Mouse (Mus musculus) liver, embryonic 11.5 days (tissue): ENCODE data around the gene Rsrc1. TPM values are rescaled to one million over a fixed set of nuclear protein-coding genes. Genes with fewer than 3 reads are reported as not detected.

Experiments used
- ATAC-seq: fragments of 200-750 bp; cut with Nextera tagmentation; replicated peaks from 2 replicates; pipeline ENCODE4 v1.8.0; 2017; ENCODE audit warnings: moderate number of reproducible peaks, mild to moderate bottlenecking, moderate TSS enrichment, moderate library complexity; ENCODE audit not compliant: low FRiP score
- DNase-seq: peaks from one replicate; pipeline ENCODE4 v3.0.0-alpha.2; 2017; ENCODE audit warnings: low spot score
- H3K27ac ChIP-seq: fragments of 300-500 bp; sonication (generic); 2 replicates; pipeline ENCODE4 v1.5.1; 2014; ENCODE audit warnings: mild to moderate bottlenecking, low read depth, low read length, control low read depth
- H3K27me3 ChIP-seq: fragments of 300-500 bp; sonication (generic); replicated peaks from 2 replicates; pipeline ENCODE4 v1.6.1; 2014; ENCODE audit warnings: low read length, mixed read lengths; ENCODE audit not compliant: control insufficient read depth, insufficient read depth
- H3K36me3 ChIP-seq: fragments of 300-500 bp; sonication (generic); 2 replicates; pipeline ENCODE4 v1.6.1; 2014; ENCODE audit warnings: mild to moderate bottlenecking, low read length, moderate library complexity, mixed read lengths; ENCODE audit not compliant: control insufficient read depth, insufficient read depth
- H3K4me1 ChIP-seq: fragments of 300-500 bp; sonication (generic); replicated peaks from 2 replicates; pipeline ENCODE4 v1.6.1; 2014; ENCODE audit warnings: low read length, mixed read lengths; ENCODE audit not compliant: control insufficient read depth, insufficient read depth
- H3K4me2 ChIP-seq: fragments of 300-500 bp; sonication (generic); 2 replicates; pipeline ENCODE4 v1.6.1; 2014; ENCODE audit warnings: mild to moderate bottlenecking, control low read depth, moderate library complexity
- H3K4me3 ChIP-seq: fragments of 300-500 bp; sonication (generic); 2 replicates; pipeline ENCODE4 v1.5.1; 2014; ENCODE audit warnings: low read depth, low read length, control low read depth
- H3K9ac ChIP-seq: fragments of 300-500 bp; sonication (generic); 2 replicates; pipeline ENCODE4 v1.6.1; 2014; ENCODE audit warnings: low read depth, low read length, control low read depth
- H3K9me3 ChIP-seq: fragments of 300-500 bp; sonication (generic); 2 replicates; pipeline ENCODE4 v1.6.1; 2016; ENCODE audit warnings: low read length, inconsistent platforms, mixed read lengths; ENCODE audit not compliant: control insufficient read depth
- WGBS: fragments of 180-500 bp; shearing (Covaris S2); extraction: QIAGEN DNeasy Blood & Tissue Kit; methylation state at CpG from one replicate; pipeline ENCODE4 v1.1.7; 2014; 5-methylcytosine and 5-hydroxymethylcytosine counted together
- polyA plus RNA-seq: library from polyadenylated mRNA; unstranded; fragments of >200 nt; fragmentation: Nextera tagmentation; extraction: Ambion mirVana; gene quantifications from 2 replicates; pipeline ENCODE4 v1.2.1, GENCODE M21; 2014

Rsrc1 gene
- polyA plus RNA-seq, result 27.4 and 32.7 TPM in 2 replicates

DNA sequence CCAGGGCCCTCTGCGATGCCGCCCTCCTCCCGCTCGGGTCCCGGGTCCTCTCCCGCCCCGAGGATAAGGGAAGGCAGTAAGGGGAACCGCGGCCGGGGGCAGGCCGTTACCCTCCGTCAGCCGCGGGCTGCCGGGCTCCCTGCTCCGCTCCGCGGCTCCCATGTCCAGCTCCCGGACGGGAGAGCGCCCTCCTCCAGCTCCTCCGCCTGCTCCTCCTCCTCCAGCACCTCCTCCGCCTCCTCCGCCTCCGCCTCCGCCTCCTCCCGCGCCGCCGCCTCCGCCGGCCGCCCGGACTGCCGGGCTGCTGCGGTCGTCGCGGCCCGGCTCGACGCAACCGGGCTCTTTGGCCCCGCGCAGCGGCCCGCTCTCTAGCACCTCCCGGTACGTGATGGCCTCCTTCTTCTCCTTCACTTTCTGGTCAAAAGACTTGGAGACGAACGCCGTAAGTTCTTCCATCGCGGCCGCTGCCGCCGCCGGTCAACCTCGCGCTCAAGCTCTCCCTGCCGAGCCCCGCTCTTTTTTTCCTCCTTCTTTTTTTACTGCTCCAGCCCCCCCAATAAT is at the start of gene Rsrc1:
TSS of gene Rsrc1 (plus strand) at position 290 of the 561 bp plus-strand sequence.
- Histone ChIP-seq H3K9ac (no peak within 1 kb of the TSS), H3K4me2 (peak within 1 kb of the TSS; percentile 70), H3K36me3 (no peaks in the 10 kb centered on the region), H3K9me3 (no peaks in the 10 kb centered on the region), H3K4me3 (peak within 1 kb of the TSS; percentile 47), H3K27ac (no peak within 1 kb of the TSS), H3K4me1 (peaks cover 3% of the 10 kb centered on the region; the same call in 1 of the 2 replicates), H3K27me3 (peaks cover 77% of the 10 kb centered on the region)
- 0% methylated on average over 47 of the region's 62 CpGs for WGBS
- ATAC-seq (peak; percentile 15; the same call in 1 of the 2 replicates), DNase-seq (peak; percentile 69)

DNA sequence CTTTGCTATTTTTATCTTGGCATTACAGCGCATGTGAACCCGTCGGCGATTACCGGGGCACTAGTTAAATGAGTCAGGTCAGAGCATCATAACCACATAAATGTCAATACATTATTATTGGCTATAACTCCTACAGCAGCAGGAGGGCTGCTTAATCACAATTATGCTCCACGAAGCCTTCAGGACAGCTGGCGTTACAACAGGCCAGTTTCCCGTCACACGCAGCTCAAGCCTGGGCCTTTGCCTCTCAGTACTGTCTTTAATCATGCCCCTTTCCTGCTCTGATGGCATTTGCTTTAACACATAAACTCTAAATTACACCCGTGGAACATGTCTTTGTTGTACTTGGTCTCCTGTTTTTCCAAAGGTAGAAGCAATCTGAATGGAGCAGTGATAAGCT is 41.5 kb upstream of the Rsrc1 start:
- 76% methylated on average over 10 of the region's 10 CpGs for WGBS
- DNase-seq (no peak), ATAC-seq (no peak)
- H3K36me3 ChIP-seq, result no peaks in the 10 kb centered on the region
- H3K27me3 ChIP-seq, result no peaks in the 10 kb centered on the region
- H3K4me2 ChIP-seq, result no peak overlapping the region
- no peak overlapping the region for H3K9ac ChIP-seq
- H3K4me3 ChIP-seq, result no peak overlapping the region
- no peak overlapping the region for H3K27ac ChIP-seq
- H3K4me1 ChIP-seq, result no peaks in the 10 kb centered on the region
- H3K9me3 ChIP-seq, result no peaks in the 10 kb centered on the region

DNA sequence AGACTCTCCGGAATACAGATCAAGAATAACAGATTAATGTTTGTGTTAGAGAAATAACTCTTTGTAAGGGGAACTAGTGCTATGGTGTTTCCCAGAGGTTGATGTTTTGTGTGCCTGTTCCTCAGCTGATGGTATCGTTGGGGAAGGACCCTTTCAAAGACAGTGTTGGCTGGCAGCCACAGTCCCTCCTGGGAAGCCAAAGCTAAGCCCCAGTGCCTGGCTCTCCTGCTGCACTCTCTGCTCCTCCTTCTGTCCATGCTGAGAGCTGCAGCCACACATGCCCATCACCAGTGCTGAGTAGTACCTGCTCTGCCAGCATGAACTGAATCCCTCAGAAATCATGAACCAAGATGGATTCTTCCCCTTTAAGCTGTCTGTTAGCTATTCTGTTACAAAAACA is 26.1 kb upstream of the Rsrc1 start:
- H3K9me3 ChIP-seq, result no peaks in the 10 kb centered on the region
- H3K4me1 ChIP-seq, result no peaks in the 10 kb centered on the region
- H3K4me2 ChIP-seq, result no peak overlapping the region
- H3K9ac ChIP-seq, result no peak overlapping the region
- no peaks in the 10 kb centered on the region for H3K27me3 ChIP-seq
- WGBS, result 65% methylated on average over 2 of the region's 2 CpGs
- DNase-seq, result no peak
- no peaks in the 10 kb centered on the region for H3K36me3 ChIP-seq
- no peak overlapping the region for H3K27ac ChIP-seq
- ATAC-seq, result no peak
- H3K4me3 ChIP-seq, result no peak overlapping the region

DNA sequence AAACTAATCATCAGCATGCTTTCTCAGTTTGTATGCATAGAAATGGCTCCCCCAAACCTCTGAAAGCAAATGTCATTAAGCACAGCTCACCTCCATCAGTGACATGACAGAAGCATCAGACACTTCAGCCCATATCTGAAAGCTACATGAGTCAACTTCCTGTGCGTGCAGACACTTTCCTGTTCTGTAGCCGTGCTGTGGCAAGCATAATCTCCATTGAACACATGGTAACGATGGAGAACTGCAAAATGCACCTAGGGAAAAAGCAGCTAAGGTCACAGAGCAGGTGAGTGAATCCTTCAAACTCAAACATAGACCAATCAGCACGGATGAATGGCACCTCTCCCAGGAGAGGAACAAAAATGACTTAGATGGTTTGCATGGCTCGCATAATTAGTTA is 21.2 kb upstream of the Rsrc1 start:
- Histone ChIP-seq H3K9me3 (no peaks in the 10 kb centered on the region), H3K4me1 (no peaks in the 10 kb centered on the region), H3K27ac (no peak overlapping the region), H3K9ac (no peak overlapping the region), H3K36me3 (no peaks in the 10 kb centered on the region), H3K4me2 (no peak overlapping the region), H3K27me3 (no peaks in the 10 kb centered on the region), H3K4me3 (no peak overlapping the region)
- no peak for DNase-seq
- ATAC-seq, result no peak
- WGBS, result 36% methylated on average over 5 of the region's 5 CpGs

DNA sequence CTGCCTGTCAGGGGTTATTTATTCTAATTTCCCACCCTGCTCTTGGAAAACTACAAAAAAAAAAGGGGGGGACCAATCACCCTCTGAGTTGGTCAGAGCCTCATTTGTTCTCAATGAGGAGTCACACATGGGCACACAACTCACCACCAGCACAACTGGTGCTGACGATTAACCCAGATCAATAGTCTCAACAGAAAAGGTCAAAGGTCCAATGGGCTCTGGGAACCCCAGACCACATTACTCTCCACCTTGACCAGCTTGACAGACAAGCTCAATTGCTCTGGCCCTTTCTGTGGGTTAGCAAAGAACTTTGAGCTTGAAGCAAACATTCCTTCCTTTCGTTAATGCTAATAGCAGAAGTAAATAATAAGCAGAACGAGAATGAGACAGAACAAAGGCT is 16.3 kb upstream of the Rsrc1 start:
- peaks cover 15% of the 10 kb centered on the region for H3K27me3 ChIP-seq
- DNase-seq, result no peak
- no peaks in the 10 kb centered on the region for H3K9me3 ChIP-seq
- H3K4me3 ChIP-seq, result no peak overlapping the region
- no peaks in the 10 kb centered on the region for H3K36me3 ChIP-seq
- no peak overlapping the region for H3K9ac ChIP-seq
- H3K4me2 ChIP-seq, result no peak overlapping the region
- no peak overlapping the region for H3K27ac ChIP-seq
- no peaks in the 10 kb centered on the region for H3K4me1 ChIP-seq
- ATAC-seq, result peak; percentile 68
- 53% methylated on average over 3 of the region's 3 CpGs for WGBS

DNA sequence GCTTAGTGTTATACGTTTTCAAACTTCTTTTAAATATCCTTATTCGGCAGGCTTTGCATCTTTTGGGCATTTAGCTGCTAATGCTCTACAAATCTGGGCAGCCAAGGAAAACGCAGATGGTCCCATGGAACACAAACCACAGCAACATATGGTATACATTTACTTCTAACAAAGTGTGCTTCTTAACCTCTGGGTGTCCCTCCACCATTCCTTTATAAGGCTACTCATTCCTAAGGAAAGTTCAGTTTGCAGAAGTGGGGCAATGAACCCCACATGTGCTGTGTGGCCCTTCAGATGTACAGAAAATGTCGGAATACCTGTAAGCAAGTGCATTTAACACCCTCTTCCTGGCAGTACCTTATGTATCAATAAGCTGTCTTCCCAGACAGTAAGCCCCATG is 13.7 kb upstream of the Rsrc1 start:
- 69% methylated on average over 4 of the region's 4 CpGs for WGBS
- no peak for DNase-seq
- ATAC-seq, result no peak

DNA sequence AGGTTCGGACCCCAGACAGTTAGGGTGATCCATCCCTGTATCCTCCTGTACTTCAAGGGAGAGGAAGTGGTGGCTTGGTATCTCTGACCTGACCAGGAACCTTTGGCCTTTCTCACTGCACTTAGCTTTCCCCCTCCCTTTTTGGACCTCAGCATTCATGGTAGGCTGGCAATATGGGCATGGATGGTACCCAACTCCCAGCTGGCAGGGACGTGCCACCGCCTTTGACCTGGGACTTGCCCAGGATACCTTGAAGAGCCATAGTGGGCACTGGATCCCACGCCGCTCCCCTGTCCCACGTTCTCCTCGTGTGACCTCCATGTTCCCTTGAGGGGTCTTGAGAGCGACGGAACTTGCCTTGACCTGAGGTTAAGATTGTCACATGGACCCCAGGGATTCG is 10.9 kb upstream of the Rsrc1 start:
- H3K9me3 ChIP-seq, result no peaks in the 10 kb centered on the region
- 0 out of 2 replicates have a peak, but pooled peaks cover 4% of the 10 kb centered on the region for H3K4me1 ChIP-seq
- H3K27ac ChIP-seq, result no peak overlapping the region
- H3K27me3 ChIP-seq, result peaks cover 65% of the 10 kb centered on the region
- peak overlapping the region; percentile 22; the same call in 1 of the 2 replicates for H3K4me3 ChIP-seq
- no peak overlapping the region for H3K9ac ChIP-seq
- DNase-seq, result no peak
- under 1% methylated on average over 10 of the region's 10 CpGs for WGBS
- H3K36me3 ChIP-seq, result no peaks in the 10 kb centered on the region
- no peak for ATAC-seq
- peak overlapping the region; percentile 54 for H3K4me2 ChIP-seq

More for the DNA sequence above, 13.7 kb upstream of the Rsrc1 start:
- H3K27ac ChIP-seq, result no peak overlapping the region
- H3K4me3 ChIP-seq, result no peak overlapping the region
- no peaks in the 10 kb centered on the region for H3K9me3 ChIP-seq
- H3K4me2 ChIP-seq, result no peak overlapping the region
- H3K4me1 ChIP-seq, result 0 out of 2 replicates have a peak, but pooled peaks cover 4% of the 10 kb centered on the region
- H3K36me3 ChIP-seq, result no peaks in the 10 kb centered on the region
- H3K27me3 ChIP-seq, result peaks cover 39% of the 10 kb centered on the region
- no peak overlapping the region for H3K9ac ChIP-seq

DNA sequence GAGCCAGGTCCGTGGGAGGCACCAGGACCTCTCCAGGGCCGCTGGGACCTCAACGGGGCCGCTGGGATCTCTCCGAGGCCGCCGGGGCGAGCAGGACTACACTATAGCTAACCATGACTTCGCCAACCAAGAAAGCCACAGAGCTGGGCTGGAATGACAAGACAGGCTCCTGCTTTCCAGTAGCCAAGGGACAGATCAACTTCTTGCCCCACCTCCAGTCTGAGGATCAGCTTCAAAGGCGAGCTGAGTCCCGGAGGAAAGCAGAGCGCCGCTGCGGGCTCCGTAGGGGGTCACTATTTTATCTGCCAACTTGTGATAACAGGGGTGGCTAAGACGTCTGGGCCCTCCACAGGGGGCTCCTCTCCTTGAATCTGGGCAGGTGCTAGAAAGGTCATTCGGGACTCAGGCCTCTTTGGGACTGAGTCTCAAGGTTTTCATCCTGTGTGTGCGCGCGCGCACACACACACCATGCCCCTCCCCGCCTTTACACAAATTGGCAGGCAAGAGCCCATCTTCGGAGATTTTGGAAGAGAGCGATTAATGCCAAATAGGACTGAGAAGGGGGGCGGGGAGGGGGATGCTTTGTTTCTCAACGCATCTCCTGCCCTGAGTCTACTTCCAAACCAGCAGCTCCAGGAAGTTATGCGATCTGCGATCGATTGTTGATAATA is 10.4 kb upstream of the Rsrc1 start:
- 2% methylated on average over 29 of the region's 29 CpGs for WGBS
- ATAC-seq, result no peak
- H3K4me3 ChIP-seq, result peak overlapping the region; percentile 22; the same call in 1 of the 2 replicates

More for the DNA sequence above, 10.4 kb upstream of the Rsrc1 start:
- H3K4me1 ChIP-seq, result 0 out of 2 replicates have a peak, but pooled peaks cover 4% of the 10 kb centered on the region
- H3K27me3 ChIP-seq, result peaks cover 67% of the 10 kb centered on the region
- H3K9ac ChIP-seq, result no peak overlapping the region
- peak; percentile 38 for DNase-seq
- no peak overlapping the region for H3K27ac ChIP-seq
- no peaks in the 10 kb centered on the region for H3K36me3 ChIP-seq
- H3K4me2 ChIP-seq, result peak overlapping the region; percentile 54
- no peaks in the 10 kb centered on the region for H3K9me3 ChIP-seq
